Mouse (Mus musculus): ENCODE measurements at regions not wholly inside any gene's neighbourhood (a gene's known extent, or its start where the extent isn't known, plus 50 kb on each side); places are given as distances from the start of the nearest gene placed in this dataset.

GRCm38 (mm10) chr13:28408868-28409608 is 151.7 kb downstream of the Gm11361 start:
- Histone ChIP-seq H3K27me3 (replicated peaks) (no peaks in the 10 kb centered on the region), H3K9me3 (replicated peaks; ENCODE audit: low read length) (no peaks in the 10 kb centered on the region), H3K4me1 (ENCODE audit: control insufficient read depth in 1 of 2, insufficient read depth in 2 of 2) (no peaks in the 10 kb centered on the region), H3K36me3 (replicated peaks in 1 of 2; ENCODE audit: control insufficient read depth in 1 of 2, insufficient read depth in 1 of 2, low read length in 1 of 2) (no peaks in the 10 kb centered on the region), H3K79me2 (replicated peaks; ENCODE audit: control insufficient read depth, extremely low read depth, insufficient read depth, poor library complexity, severe bottlenecking) (no peaks in the 10 kb centered on the region), H3K27ac (ENCODE audit: insufficient read depth, low read depth) (no peak overlapping the region), H3K9ac (ENCODE audit: insufficient read depth, low read depth) (no peak overlapping the region), H3K4me2 (ENCODE audit: insufficient read depth, low read depth, poor library complexity, severe bottlenecking) (no peak overlapping the region), H3K4me3 (replicated peaks in 1 of 3; ENCODE audit: low read depth in 2 of 3, low read length in 2 of 3, poor library complexity in 1 of 3) (no peak overlapping the region)
- TF ChIP-seq USF1 (IDR thresholded peaks at IDR 0.05; ENCODE audit: low read depth, low read length), result no peak
- no peak for TF ChIP-seq CTCF (conservative IDR thresholded peaks at IDR 0.05 in 1 of 2, IDR thresholded peaks at IDR 0.05 in 1 of 2; ENCODE audit: low read depth in 2 of 2, low read length in 2 of 2)
- no peak for TF ChIP-seq UBTF (IDR thresholded peaks at IDR 0.05; ENCODE audit: low read depth, low read length)
- no peak for TF ChIP-seq E2F4 (IDR thresholded peaks at IDR 0.05; ENCODE audit: insufficient replicate concordance, low read depth, low read length)
- TF ChIP-seq MEF2A (IDR thresholded peaks at IDR 0.05; ENCODE audit: borderline replicate concordance, low read depth, low read length), result no peak
- TF ChIP-seq ETS1 (conservative IDR thresholded peaks at IDR 0.05; ENCODE audit: low read depth, low read length), result no peak
- TF ChIP-seq MAFK (IDR thresholded peaks at IDR 0.05; ENCODE audit: insufficient replicate concordance, low read length), result no peak
- no peak for TF ChIP-seq ELF1 (IDR thresholded peaks at IDR 0.05; ENCODE audit: low read depth, low read length)
- no peak for TF ChIP-seq ZKSCAN1 (IDR thresholded peaks at IDR 0.05; ENCODE audit: borderline replicate concordance, low read depth, low read length)
- no peak for TF ChIP-seq JUN (IDR thresholded peaks at IDR 0.05; ENCODE audit: insufficient read depth, low read depth, low read length)
- no peak for TF ChIP-seq MAZ (IDR thresholded peaks at IDR 0.05; ENCODE audit: low read depth, low read length)
- no peak for TF ChIP-seq GABPA (IDR thresholded peaks at IDR 0.05; ENCODE audit: insufficient replicate concordance, low read depth, low read length)
- TF ChIP-seq USF2 (conservative IDR thresholded peaks at IDR 0.05; ENCODE audit: low read depth, low read length), result no peak
- no peak for TF ChIP-seq BHLHE40 (IDR thresholded peaks at IDR 0.05; ENCODE audit: low read depth, low read length)
- in situ Hi-C loops (cut with MboI; ENCODE audit: low pct_ligation_motif_present, low pct_unique_long_range_greater_than_20kb, low sequenced_read_pairs) (no loop called here), dilution Hi-C loops (cut with MboI; ENCODE audit: extremely low pct_ligation_motif_present, extremely low pct_unique_long_range_greater_than_20kb, low sequenced_read_pairs) (no loop called here)
- DNase-seq (ENCODE audit: extremely low read depth), result no peak

- Histone ChIP-seq H3K79me2 (replicated peaks; ENCODE audit: control insufficient read depth, extremely low read depth, insufficient read depth, poor library complexity, severe bottlenecking) (no peaks in the 10 kb centered on the region), H3K9ac (ENCODE audit: insufficient read depth, low read depth) (no peak overlapping the region), H3K4me3 (replicated peaks in 1 of 3; ENCODE audit: low read depth in 2 of 3, low read length in 2 of 3, poor library complexity in 1 of 3) (no peak overlapping the region), H3K4me2 (ENCODE audit: insufficient read depth, low read depth, poor library complexity, severe bottlenecking) (no peak overlapping the region), H3K27me3 (replicated peaks) (no peaks in the 10 kb centered on the region), H3K27ac (ENCODE audit: insufficient read depth, low read depth) (no peak overlapping the region), H3K36me3 (replicated peaks in 1 of 2; ENCODE audit: control insufficient read depth in 1 of 2, insufficient read depth in 1 of 2, low read length in 1 of 2) (no peaks in the 10 kb centered on the region), H3K4me1 (ENCODE audit: control insufficient read depth in 1 of 2, insufficient read depth in 2 of 2) (no peaks in the 10 kb centered on the region), H3K9me3 (replicated peaks; ENCODE audit: low read length) (no peaks in the 10 kb centered on the region)
- dilution Hi-C loops (cut with MboI; ENCODE audit: extremely low pct_ligation_motif_present, extremely low pct_unique_long_range_greater_than_20kb, low sequenced_read_pairs), result no loop called here
- no peak for TF ChIP-seq MAFK (IDR thresholded peaks at IDR 0.05; ENCODE audit: insufficient replicate concordance, low read length)
- no peak for TF ChIP-seq SMC3 (IDR thresholded peaks at IDR 0.05; ENCODE audit: low read depth, low read length)
- no peak for TF ChIP-seq ZKSCAN1 (IDR thresholded peaks at IDR 0.05; ENCODE audit: borderline replicate concordance, low read depth, low read length)
- TF ChIP-seq EP300 (IDR thresholded peaks at IDR 0.05; ENCODE audit: low read length), result no peak
- no peak for TF ChIP-seq NELFE (IDR thresholded peaks at IDR 0.05; ENCODE audit: low read depth, low read length)
- TF ChIP-seq MYC (IDR thresholded peaks at IDR 0.05; ENCODE audit: low read depth, low read length), result no peak
- no peak for TF ChIP-seq ZNF384 (IDR thresholded peaks at IDR 0.05; ENCODE audit: low read depth, low read length)
- TF ChIP-seq BHLHE40 (IDR thresholded peaks at IDR 0.05; ENCODE audit: low read depth, low read length), result no peak
- no peak for TF ChIP-seq RAD21 (IDR thresholded peaks at IDR 0.05; ENCODE audit: low read depth, low read length)
- TF ChIP-seq USF2 (conservative IDR thresholded peaks at IDR 0.05; ENCODE audit: low read depth, low read length), result no peak
- no peak for TF ChIP-seq SIN3A (IDR thresholded peaks at IDR 0.05; ENCODE audit: low read length)
- no peak for TF ChIP-seq NRF1 (IDR thresholded peaks at IDR 0.05; ENCODE audit: low read depth, low read length)
- no peak for TF ChIP-seq ETS1 (conservative IDR thresholded peaks at IDR 0.05; ENCODE audit: low read depth, low read length)
- TF ChIP-seq POLR2AphosphoS2 (IDR thresholded peaks at IDR 0.05; ENCODE audit: low read depth, low read length), result no peak
- TF ChIP-seq MAZ (IDR thresholded peaks at IDR 0.05; ENCODE audit: low read depth, low read length), result no peak
- no peak for TF ChIP-seq TCF12 (IDR thresholded peaks at IDR 0.05; ENCODE audit: low read depth, low read length)
- no peak for TF ChIP-seq CHD2 (IDR thresholded peaks at IDR 0.05; ENCODE audit: low read length)
- no peak for TF ChIP-seq KAT2A (IDR thresholded peaks at IDR 0.05; ENCODE audit: insufficient replicate concordance, low read length)
- TF ChIP-seq PAX5 (IDR thresholded peaks at IDR 0.05; ENCODE audit: low read length), result no peak
- no peak for TF ChIP-seq JUND (conservative IDR thresholded peaks at IDR 0.05; ENCODE audit: low read depth, low read length)
- DNase-seq (ENCODE audit: extremely low read depth), result no peak
- in situ Hi-C loops (cut with MboI; ENCODE audit: low pct_ligation_motif_present, low pct_unique_long_range_greater_than_20kb, low sequenced_read_pairs), result no loop called here
These were observed 143.1 kb downstream of the Gm11361 start for GRCm38 (mm10) chr13:28400459-28400858.

All from CH12.LX (cell line).